Mouse (Mus musculus): Measurements from ENCODE around the gene Adra1b.

Adra1b gene

DNA sequence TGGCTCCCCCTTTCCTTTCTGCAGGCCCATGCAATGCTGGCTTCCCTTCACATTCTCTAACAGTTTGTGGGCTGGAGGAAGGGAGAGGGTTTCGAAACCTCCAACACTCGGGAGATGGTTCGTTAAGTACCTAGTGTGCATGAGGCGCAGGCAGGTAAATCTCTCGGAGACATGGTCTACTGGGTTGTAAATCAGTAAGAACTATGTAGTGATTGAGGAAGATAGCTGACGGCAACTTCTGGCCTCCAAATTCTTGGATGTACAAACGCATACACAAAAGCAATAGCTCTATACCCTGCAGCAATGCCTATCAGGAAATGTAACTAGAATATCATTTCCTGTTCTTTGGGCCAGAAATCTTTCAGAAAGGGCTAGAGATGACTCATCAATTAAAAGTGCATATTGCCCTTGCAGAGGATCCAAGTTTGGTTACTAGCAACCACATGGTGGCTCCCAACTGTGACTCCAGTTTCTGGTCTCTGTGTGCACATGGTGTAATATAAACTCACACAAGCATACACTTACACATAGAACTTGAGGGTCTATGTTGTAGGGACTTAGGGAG, 172.2 kb downstream of the Adra1b start:
- no peak for DNase-seq (ENCODE audit: low read depth, low spot score)

DNA sequence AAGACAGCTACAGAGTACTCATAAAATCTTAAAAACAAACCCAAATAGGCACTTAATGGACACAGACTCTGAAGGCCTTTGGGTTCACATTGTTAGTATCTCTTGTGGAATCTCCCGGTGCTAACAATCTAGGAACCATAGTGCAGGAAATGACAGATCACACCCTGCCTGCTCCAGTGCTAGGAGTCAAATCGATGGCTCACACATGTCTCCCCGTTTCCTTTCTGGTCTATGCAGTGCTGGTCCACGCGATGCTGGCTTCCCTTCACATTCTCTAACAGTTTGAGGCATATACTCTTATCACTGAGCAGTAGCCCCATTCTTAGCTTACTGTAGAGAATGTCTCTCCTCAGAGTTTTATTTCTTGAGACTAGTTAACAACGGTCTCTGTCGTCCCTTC, 173.2 kb downstream of the Adra1b start:
- no peak for DNase-seq (ENCODE audit: low read depth, low spot score)

All from R1 (cell line).